Mouse (Mus musculus) liver, embryonic 12.5 days (tissue): ENCODE measurements around the gene Gpn2. TPM values are rescaled to one million over a fixed set of nuclear protein-coding genes. Genes with fewer than 3 reads are reported as not detected.

Source experiments
- ATAC-seq: fragments of 200-750 bp; cut with Nextera tagmentation; 2 replicates; pipeline ENCODE4 v1.8.0; 2017; ENCODE audit warnings: moderate number of reproducible peaks, mild to moderate bottlenecking, moderate library complexity
- H3K27ac ChIP-seq: fragments of 300-500 bp; sonication (generic); 2 replicates; pipeline ENCODE4 v1.5.1; 2016; ENCODE audit warnings: mild to moderate bottlenecking
- H3K27me3 ChIP-seq: fragments of 300-500 bp; sonication (generic); replicated peaks from 2 replicates; pipeline ENCODE4 v1.6.1; 2016; ENCODE audit warnings: mild to moderate bottlenecking, moderate library complexity
- H3K36me3 ChIP-seq: fragments of 300-500 bp; sonication (generic); 2 replicates; pipeline ENCODE4 v1.6.1; 2016; ENCODE audit warnings: mild to moderate bottlenecking, moderate library complexity
- H3K4me1 ChIP-seq: fragments of 300-500 bp; sonication (generic); 2 replicates; pipeline ENCODE4 v1.6.1; 2016
- H3K4me2 ChIP-seq: fragments of 300-500 bp; sonication (generic); 2 replicates; pipeline ENCODE4 v1.6.1; 2016; ENCODE audit warnings: mild to moderate bottlenecking, moderate library complexity
- H3K4me3 ChIP-seq: fragments of 300-500 bp; sonication (generic); 2 replicates; pipeline ENCODE4 v1.5.1; 2016; ENCODE audit warnings: mild to moderate bottlenecking, moderate library complexity
- H3K9ac ChIP-seq: fragments of 300-500 bp; sonication (generic); 2 replicates; pipeline ENCODE4 v1.6.1; 2016; ENCODE audit warnings: mild to moderate bottlenecking, moderate library complexity
- H3K9me3 ChIP-seq: fragments of 300-500 bp; sonication (generic); replicated peaks from 2 replicates; pipeline ENCODE4 v1.6.1; 2016; ENCODE audit warnings: mild to moderate bottlenecking, moderate library complexity
- WGBS: fragments of 180-500 bp; shearing (Covaris S2); methylation state at CpG from one replicate; pipeline ENCODE4 v1.1.7; 2016; ENCODE audit not compliant: insufficient replicate concordance; 5-methylcytosine and 5-hydroxymethylcytosine counted together
- polyA plus RNA-seq: library from polyadenylated mRNA; unstranded; fragments of >200 nt; fragmentation: Nextera tagmentation; extraction: Ambion mirVana; gene quantifications from 2 replicates; pipeline ENCODE4 v1.2.1, GENCODE M21; 2016

Gpn2 gene
- polyA plus RNA-seq, result 15.2 and 16.2 TPM in 2 replicates

DNA sequence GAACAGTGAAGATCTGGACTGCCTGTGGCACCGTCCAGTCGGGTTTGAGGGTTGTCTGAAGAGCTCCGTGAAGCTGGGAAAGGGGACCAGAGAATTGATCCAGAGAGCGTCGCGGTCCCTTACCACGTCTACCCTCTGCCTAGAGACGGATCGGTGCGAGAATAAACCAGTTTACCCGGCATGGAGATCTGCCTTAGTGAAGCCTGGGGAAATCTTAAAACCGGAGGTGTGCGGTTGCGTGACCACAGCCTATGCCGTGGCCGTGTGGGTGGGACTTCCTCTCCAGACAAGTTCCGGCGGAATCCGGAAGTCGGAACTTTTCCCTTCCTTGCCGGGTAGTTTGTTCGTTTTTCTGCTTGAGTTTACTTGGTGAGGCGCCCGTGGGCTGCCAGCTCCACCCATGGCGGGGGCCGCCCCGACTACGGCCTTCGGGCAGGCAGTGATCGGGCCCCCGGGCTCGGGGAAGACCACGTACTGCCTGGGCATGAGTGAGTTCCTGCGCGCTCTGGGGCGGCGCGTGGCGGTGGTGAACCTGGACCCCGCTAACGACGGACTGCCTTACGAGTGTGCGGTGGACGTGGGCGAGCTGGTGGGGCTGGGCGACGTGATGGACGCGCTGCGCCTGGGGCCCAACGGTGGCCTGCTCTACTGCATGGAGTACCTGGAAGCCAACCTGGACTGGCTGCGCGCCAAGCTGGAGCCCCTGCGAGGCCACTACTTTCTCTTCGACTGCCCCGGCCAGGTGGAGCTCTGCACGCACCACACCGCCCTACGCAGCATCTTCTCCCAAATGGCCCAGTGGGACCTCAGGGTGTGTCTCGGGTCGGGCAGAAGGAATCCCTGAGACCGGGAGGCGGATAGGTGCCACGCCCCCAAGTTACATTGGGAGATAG, at the start of gene Gpn2:
Gene Gpn2, plus strand, starts transcription at position 304 of the 893 bp plus-strand sequence.
- H3K9me3 ChIP-seq, result no peaks in the 10 kb centered on the region
- WGBS, result under 1% methylated on average over 65 of the region's 65 CpGs
- H3K36me3 ChIP-seq, result peaks cover 73% of the 10 kb centered on the region

DNA sequence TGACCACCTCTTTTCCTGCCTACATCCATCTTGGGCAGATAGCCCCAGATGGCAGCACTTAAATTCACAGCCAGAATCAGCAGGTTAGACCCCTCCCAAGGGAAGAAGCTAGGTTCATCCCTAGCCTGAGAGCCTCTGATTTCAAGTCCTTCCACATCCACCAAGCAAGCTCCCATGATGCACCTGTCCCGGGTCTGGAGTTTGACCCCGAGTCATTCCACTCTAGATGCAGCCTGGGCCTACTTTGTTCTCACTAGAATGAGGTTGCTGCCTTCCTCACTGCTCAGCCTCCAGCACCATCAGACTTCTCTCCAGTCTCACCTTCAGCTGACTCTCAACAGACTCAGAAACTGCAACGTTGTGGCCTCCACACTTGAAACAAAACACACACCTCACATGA, 48.1 kb upstream of the Gpn2 start:
- no peak overlapping the region for H3K4me3 ChIP-seq
- H3K27me3 ChIP-seq, result no peaks in the 10 kb centered on the region
- H3K4me2 ChIP-seq, result no peak overlapping the region
- H3K36me3 ChIP-seq, result peaks cover 99% of the 10 kb centered on the region
- ATAC-seq, result no peak
- no peaks in the 10 kb centered on the region for H3K9me3 ChIP-seq
- 66% methylated on average over 3 of the region's 3 CpGs for WGBS
- H3K27ac ChIP-seq, result no peak overlapping the region
- H3K4me1 ChIP-seq, result peaks cover 3% of the 10 kb centered on the region; the same call in 1 of the 2 replicates
- no peak overlapping the region for H3K9ac ChIP-seq

More for the DNA sequence above, at the start of gene Gpn2:
- peak within 1 kb of the TSS; percentile 94 for H3K4me3 ChIP-seq
- ATAC-seq, result peak; percentile 82
- peaks cover 24% of the 10 kb centered on the region for H3K4me1 ChIP-seq
- no peaks in the 10 kb centered on the region for H3K27me3 ChIP-seq
- peak within 1 kb of the TSS; percentile 85 for H3K9ac ChIP-seq
- H3K4me2 ChIP-seq, result peak within 1 kb of the TSS; percentile 98
- peak within 1 kb of the TSS; percentile 89 for H3K27ac ChIP-seq

DNA sequence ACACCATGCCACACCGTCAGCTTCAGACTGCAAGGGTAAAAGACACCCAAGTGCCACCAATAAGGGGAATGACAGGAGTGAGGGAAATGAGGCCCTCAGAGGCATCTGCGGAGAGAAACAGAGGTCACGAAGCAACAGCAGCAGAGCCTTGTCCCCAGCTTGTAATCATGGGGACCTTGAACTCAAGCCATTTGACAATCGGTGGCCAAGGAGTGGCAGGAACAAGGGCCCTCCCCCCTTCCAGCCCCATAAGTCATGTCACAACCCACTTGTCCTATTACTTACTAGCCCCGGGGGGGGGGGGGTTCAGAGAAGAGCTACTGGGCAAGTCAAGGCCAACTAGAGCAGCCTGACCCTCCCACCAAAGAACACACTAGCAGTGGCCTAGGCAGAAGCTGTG, 47.5 kb upstream of the Gpn2 start:
- H3K27me3 ChIP-seq, result no peaks in the 10 kb centered on the region
- no peak overlapping the region for H3K9ac ChIP-seq
- no peaks in the 10 kb centered on the region for H3K9me3 ChIP-seq
- H3K4me2 ChIP-seq, result no peak overlapping the region
- peaks cover 3% of the 10 kb centered on the region; the same call in 1 of the 2 replicates for H3K4me1 ChIP-seq
- H3K27ac ChIP-seq, result no peak overlapping the region
- peaks cover 99% of the 10 kb centered on the region for H3K36me3 ChIP-seq
- no peak for ATAC-seq
- WGBS, result 81% methylated on average over 5 of the region's 5 CpGs
- H3K4me3 ChIP-seq, result no peak overlapping the region

DNA sequence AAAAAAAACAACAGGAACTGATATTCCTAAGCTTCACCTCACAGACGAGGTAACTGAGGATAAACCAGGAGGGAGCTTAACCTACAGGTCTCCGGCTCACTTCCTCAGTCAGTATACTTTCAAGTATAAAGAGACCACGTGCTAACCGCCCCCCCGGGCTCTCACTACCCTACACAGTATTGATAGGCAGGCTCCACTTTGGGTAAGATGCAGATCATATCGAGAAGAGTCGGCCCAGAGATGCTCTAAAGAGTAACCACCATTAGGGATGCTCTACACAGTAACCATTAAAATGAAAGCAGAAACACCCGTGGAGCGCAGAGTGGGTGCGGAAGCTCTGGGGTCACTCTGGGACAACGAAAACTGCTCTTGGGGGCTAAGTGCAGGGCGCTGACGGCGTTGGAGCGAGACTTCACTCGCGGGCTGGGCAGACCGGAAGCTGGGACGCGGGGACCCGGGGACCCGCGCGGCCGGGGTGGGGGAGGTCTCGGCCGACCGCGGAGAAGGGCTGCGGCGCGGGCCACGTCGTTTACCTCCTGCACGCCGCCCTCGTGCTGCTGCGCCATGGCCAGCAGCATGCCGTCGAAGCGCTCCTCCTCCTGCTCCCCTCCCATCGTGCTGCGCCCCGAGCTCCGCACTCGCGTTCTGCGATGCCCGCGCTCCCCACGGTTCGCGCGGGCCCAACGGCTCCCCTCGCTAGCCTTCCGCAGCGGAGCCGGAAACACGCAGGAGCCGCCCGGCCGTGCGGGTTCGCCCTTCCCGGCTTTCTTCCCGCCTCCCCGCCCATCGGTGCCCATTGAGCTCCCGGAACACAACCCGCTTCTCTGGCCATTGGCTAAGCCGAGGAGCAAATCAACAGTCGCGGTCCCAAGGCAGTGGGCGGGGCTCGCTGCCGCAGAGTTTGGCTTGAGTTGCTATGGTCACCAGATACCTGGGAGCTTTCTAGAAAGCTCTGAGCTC, 38.6 kb upstream of the Gpn2 start, which contains the start of gene Nudc:
Gene Nudc, minus strand, starts transcription at position 725 of the 960 bp plus-strand sequence.
- Histone ChIP-seq H3K4me1 (peaks cover 24% of the 10 kb centered on the region), H3K36me3 (peaks cover 37% of the 10 kb centered on the region), H3K9me3 (no peaks in the 10 kb centered on the region), H3K27ac (peak within 1 kb of the TSS; percentile 83), H3K9ac (peak within 1 kb of the TSS; percentile 92), H3K4me3 (peak within 1 kb of the TSS; percentile 83), H3K27me3 (no peaks in the 10 kb centered on the region), H3K4me2 (peak within 1 kb of the TSS; percentile 75)
- WGBS, result 1% methylated on average over 63 of the region's 77 CpGs
- ATAC-seq, result peak; percentile 98

DNA sequence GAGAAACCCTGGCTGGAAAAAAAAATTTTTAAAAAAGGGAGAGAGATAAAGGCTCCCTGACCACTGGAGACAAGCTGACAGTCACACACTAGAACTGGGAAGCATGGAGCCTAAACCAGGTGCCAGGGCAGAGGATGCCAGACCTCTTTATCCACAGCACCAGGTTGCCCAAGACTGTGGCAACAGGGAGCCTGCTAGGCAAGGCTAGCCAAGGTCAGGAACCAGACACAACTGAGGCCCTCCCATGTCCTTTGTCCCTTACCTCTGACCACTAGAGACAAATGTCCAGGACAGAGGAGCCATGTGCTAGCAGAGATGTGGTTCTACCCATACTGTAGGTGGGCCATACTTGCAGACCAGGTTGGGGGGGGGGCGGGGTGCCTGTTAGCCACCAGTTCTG, 32.1 kb upstream of the Gpn2 start:
- no peak overlapping the region for H3K9ac ChIP-seq
- no peak for ATAC-seq
- H3K4me3 ChIP-seq, result no peak overlapping the region
- H3K4me1 ChIP-seq, result peaks cover 25% of the 10 kb centered on the region
- H3K27ac ChIP-seq, result no peak overlapping the region
- WGBS, result 79% methylated on average over 1 of the region's 1 CpGs
- H3K9me3 ChIP-seq, result no peaks in the 10 kb centered on the region
- H3K4me2 ChIP-seq, result no peak overlapping the region
- 0 out of 2 replicates have a peak, but pooled peaks cover 13% of the 10 kb centered on the region for H3K27me3 ChIP-seq
- H3K36me3 ChIP-seq, result no peaks in the 10 kb centered on the region

DNA sequence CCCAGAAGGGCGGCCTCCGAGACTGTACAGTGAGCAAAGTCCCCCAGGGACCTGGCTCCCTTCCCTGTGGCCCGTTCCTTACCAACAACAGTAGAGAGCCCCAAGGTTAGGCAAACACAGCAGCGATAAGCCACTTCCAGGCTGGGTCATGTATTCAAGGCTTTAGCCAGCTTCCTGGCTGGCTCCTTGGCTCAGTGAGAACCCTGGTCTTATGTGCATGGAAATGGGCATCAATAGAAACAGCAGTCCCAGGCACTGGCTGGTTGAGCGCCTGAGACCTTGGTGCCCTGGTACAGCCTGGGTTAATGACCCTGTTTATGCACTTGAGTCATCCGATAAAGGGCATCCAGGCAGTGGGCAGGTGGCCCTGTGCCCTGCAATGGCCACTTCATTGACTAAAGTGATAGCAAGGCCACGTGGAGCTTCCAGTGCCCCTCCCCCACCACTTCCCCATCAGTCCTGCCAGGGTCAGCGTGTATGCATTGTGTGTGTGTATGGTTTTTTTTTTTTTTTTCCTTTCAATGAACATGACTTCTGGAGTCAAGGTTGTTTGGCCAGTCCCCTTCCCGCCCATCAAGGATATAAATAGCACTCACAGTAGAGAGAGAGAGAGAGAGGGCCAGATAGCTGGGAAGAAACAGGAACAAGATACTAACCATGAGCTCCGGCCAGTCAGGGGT, 31.3 kb upstream of the Gpn2 start, which contains the start of gene Nr0b2:
Gene Nr0b2, plus strand, starts transcription at position 609 of the 680 bp plus-strand sequence.
- H3K4me1 ChIP-seq, result peaks cover 25% of the 10 kb centered on the region
- WGBS, result 40% methylated on average over 10 of the region's 10 CpGs
- H3K9ac ChIP-seq, result no peak within 1 kb of the TSS
- H3K9me3 ChIP-seq, result no peaks in the 10 kb centered on the region
- peak within 1 kb of the TSS; percentile 11 for H3K4me2 ChIP-seq
- H3K27ac ChIP-seq, result no peak within 1 kb of the TSS
- no peak within 1 kb of the TSS for H3K4me3 ChIP-seq
- H3K27me3 ChIP-seq, result 0 out of 2 replicates have a peak, but pooled peaks cover 13% of the 10 kb centered on the region
- no peak for ATAC-seq
- no peaks in the 10 kb centered on the region for H3K36me3 ChIP-seq

DNA sequence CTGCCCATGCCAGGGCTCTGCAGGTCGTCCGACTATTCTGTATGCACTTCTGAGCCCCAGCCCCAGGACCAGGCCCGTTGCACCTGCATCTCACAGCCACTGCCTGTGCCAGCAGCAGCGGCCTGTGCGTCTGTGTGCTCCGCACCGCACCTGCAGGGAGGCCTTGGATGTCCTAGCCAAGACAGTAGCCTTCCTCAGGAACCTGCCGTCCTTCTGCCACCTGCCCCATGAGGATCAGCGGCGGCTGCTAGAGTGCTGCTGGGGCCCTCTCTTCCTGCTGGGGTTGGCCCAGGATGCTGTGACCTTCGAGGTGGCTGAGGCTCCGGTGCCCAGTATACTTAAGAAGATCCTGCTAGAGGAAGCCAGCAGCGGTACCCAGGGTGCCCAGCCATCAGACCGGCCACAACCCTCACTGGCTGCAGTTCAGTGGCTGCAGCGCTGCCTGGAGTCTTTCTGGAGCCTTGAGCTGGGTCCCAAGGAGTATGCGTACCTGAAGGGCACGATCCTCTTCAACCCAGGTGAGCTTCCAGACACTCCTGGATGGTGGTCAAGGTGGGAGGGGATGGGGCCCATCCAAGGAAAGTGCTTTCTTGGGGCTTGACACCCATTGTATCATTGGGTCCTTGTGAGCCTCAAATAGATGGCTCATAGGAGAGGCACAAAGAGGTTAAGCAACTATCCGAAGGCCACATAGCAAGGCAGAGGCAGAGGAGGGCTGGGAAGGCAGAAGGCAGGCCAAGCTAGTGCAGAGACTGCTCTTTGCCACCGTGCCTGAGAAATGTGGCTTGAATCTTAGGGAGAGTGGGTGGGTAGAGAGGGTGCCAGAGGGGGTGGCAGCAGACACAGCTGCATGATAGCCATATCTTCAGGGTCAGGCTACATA, 30.5 kb upstream of the Gpn2 start:
- H3K4me1 ChIP-seq, result peaks cover 25% of the 10 kb centered on the region
- H3K9ac ChIP-seq, result no peak overlapping the region
- peaks cover 13% of the 10 kb centered on the region; the same call in 1 of the 2 replicates for H3K27me3 ChIP-seq
- H3K36me3 ChIP-seq, result no peaks in the 10 kb centered on the region
- no peak overlapping the region for H3K27ac ChIP-seq
- no peak for ATAC-seq
- no peak overlapping the region for H3K4me3 ChIP-seq
- H3K9me3 ChIP-seq, result no peaks in the 10 kb centered on the region
- 50% methylated on average over 19 of the region's 19 CpGs for whole genome bisulfite sequencing
- peak overlapping the region; percentile 11 for H3K4me2 ChIP-seq

DNA sequence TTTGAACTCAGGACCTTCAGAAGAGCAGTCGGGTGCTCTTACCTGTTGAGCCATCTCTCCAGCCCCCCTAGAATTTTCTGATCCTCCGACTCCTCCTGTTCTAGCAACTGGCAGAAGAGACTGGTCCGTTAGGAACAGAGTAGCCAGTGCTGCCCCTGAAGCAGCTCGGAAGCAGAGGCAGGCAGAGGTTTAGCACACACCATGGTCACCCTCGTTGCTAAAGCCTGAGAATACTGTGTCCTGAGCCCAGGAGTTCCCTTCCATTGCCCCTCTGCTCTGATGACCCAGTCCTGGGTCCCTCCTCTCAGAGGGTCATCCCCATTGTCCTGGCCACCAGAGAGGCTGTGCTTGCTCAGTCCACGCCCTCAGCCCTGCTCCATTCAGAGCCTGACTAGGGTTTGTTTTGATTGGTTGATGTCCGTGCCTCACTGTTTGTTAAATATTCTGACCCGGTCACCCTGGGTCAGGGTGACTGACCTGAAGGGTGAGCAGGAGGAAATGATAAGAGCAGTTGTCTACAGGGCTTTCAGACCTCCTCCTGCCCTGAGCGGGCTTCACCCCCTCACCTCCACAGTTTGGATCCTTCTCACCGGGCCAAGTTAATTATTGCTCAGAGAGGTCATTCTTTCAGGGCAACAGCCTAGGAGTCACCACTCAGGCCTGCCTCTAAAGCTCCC, 27.0 kb upstream of the Gpn2 start:
- 48% methylated on average over 10 of the region's 10 CpGs for WGBS
- H3K27ac ChIP-seq, result peak overlapping the region; percentile 53; the same call in 1 of the 2 replicates

DNA sequence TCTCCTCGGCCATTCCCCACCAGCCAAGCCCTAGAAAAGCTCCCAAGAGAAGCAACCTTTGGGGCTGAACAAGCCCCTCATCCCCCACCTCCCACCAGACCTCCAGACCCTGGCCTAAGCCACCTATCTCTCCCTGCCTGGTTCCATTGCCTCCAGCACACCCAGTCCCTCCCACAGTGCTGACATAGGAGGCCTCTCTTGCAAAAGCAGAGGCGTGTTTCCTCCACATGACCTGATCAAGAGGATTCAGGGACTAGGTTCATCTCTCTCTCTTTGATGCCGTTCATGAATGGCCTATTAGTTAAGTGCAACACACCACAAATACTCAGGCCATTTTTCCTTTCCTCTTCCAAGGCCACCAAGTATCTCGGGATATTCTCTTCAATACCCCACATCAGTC, 24.3 kb upstream of the Gpn2 start:
- no peak overlapping the region for H3K27ac ChIP-seq
- no peak for ATAC-seq

More for the DNA sequence above, 27.0 kb upstream of the Gpn2 start:
- H3K27me3 ChIP-seq, result peaks cover 9% of the 10 kb centered on the region; the same call in 1 of the 2 replicates
- no peaks in the 10 kb centered on the region for H3K36me3 ChIP-seq
- H3K4me2 ChIP-seq, result no peak overlapping the region
- peaks cover 21% of the 10 kb centered on the region for H3K4me1 ChIP-seq
- H3K9me3 ChIP-seq, result no peaks in the 10 kb centered on the region
- no peak overlapping the region for H3K9ac ChIP-seq
- peak; percentile 79 for ATAC-seq
- H3K4me3 ChIP-seq, result no peak overlapping the region

DNA sequence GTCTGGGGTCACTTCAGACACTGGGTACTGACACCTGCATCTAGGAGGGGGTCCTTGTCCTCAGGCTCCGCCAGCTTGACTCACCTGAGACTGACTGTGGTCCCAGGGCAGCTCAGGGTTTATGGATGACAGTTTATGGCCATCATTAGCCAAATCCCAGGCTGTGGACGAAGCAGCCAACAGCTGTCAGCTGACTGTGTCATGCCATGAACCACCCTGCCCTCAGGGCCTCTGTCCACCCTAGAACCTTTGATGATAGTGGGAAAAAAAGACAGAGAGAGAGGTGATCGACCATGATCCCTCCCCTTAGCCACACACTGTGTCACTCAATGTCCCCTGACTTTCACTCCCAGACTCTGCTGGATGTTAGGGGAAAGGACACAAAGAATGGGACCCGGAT, 22.5 kb upstream of the Gpn2 start:
- 67% methylated on average over 4 of the region's 4 CpGs for WGBS
- no peaks in the 10 kb centered on the region; the same call in 1 of the 2 replicates for H3K27me3 ChIP-seq
- H3K36me3 ChIP-seq, result no peaks in the 10 kb centered on the region
- H3K9me3 ChIP-seq, result no peaks in the 10 kb centered on the region; the same call in 1 of the 2 replicates
- H3K4me3 ChIP-seq, result no peak overlapping the region
- no peak overlapping the region for H3K27ac ChIP-seq
- ATAC-seq, result no peak
- no peak overlapping the region for H3K4me2 ChIP-seq
- no peaks in the 10 kb centered on the region; the same call in 1 of the 2 replicates for H3K4me1 ChIP-seq
- no peak overlapping the region for H3K9ac ChIP-seq

More for the DNA sequence above, 24.3 kb upstream of the Gpn2 start:
- H3K4me2 ChIP-seq, result no peak overlapping the region
- no peaks in the 10 kb centered on the region; the same call in 1 of the 2 replicates for H3K9me3 ChIP-seq
- peaks cover 4% of the 10 kb centered on the region; the same call in 1 of the 2 replicates for H3K27me3 ChIP-seq
- WGBS, result 50% methylated on average over 4 of the region's 4 CpGs
- no peaks in the 10 kb centered on the region; the same call in 1 of the 2 replicates for H3K4me1 ChIP-seq
- H3K9ac ChIP-seq, result no peak overlapping the region
- H3K4me3 ChIP-seq, result no peak overlapping the region
- no peaks in the 10 kb centered on the region for H3K36me3 ChIP-seq
